ENCODE assay signal across 18 mouse cellular contexts in the genomic region with DNA sequence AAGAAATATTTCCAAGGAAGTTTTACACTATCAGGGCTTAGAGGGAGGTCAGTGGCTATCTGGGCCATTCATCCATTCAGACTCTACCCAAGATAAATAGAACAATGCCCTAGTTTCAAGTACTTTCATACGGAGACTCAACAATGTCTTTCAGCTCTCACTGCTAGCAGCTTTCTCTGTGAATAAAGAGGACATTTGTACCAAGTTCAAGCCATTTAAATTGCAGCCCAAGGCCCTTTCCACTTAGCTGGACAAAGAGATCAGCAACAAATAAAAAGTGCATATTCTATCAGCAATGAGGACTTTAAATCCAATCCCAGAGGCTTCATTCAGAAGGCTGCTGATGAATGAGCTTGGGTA.
DNase-seq lines count a peak whose midpoint lies in the region; ATAC-seq lines count a peak whose summit lies in the region.
"Had no signal": no experiment of that assay in that cellular context is flagged by ENCODE, and none has a peak within 500 bp of the region (broad histone marks: within the 10 kb centered on the region; RNA-seq: fewer than 3 reads in every experiment).

No protein-coding gene starts in this region.

- H3K4me2 ChIP-seq in forebrain, embryonic 12.5 days = 0 out of 2 replicates have a peak overlapping the region, but pooled peaks have one; percentile 6
- no peak overlapping the region for H3K4me2 ChIP-seq in forebrain, embryonic 16.5 days (ENCODE audit: low read length)
- no peak overlapping the region for H3K4me2 ChIP-seq in midbrain, embryonic 16.5 days (ENCODE audit: low read length)
- no peak overlapping the region for H3K4me2 ChIP-seq in neural tube, embryonic 11.5 days (ENCODE audit: low read depth)
- H3K4me2 ChIP-seq: heart, embryonic 12.5 days; hindbrain, embryonic 12.5 days; intestine, embryonic 15.5 days had no signal

- ATAC-seq in forebrain, embryonic 12.5 days (ENCODE audit: low FRiP score) = peak; percentile 48; the same call in 1 of the 2 replicates
- no peak for ATAC-seq in forebrain, embryonic 16.5 days
- no peak for ATAC-seq in midbrain, embryonic 16.5 days
- 0 out of 2 replicates have a peak, but pooled peaks have one; percentile 15 for ATAC-seq in neural tube, embryonic 11.5 days (ENCODE audit: insufficient read depth, low FRiP score, low TSS enrichment)
- ATAC-seq: intestine, embryonic 15.5 days had no signal

- H3K9me3 ChIP-seq in forebrain, embryonic 12.5 days = no peaks in the 10 kb centered on the region
- H3K9me3 ChIP-seq in forebrain, embryonic 16.5 days (ENCODE audit: control insufficient read depth, low read length) = no peaks in the 10 kb centered on the region
- H3K9me3 ChIP-seq in midbrain, embryonic 10.5 days (replicated peaks) = no peaks in the 10 kb centered on the region
- H3K9me3 ChIP-seq in midbrain, embryonic 16.5 days (replicated peaks; ENCODE audit: control insufficient read depth, low read length, poor library complexity, severe bottlenecking) = no peaks in the 10 kb centered on the region
- no peaks in the 10 kb centered on the region for H3K9me3 ChIP-seq in neural tube, embryonic 11.5 days (ENCODE audit: control insufficient read depth, low read length)
- H3K9me3 ChIP-seq: embryonic facial prominence, embryonic 10.5 days; heart, embryonic 12.5 days; hindbrain, embryonic 12.5 days; intestine, embryonic 15.5 days had no signal

- no peak overlapping the region for H3K4me3 ChIP-seq in forebrain, embryonic 12.5 days (replicated peaks)
- H3K4me3 ChIP-seq in forebrain, embryonic 16.5 days (replicated peaks; ENCODE audit: low read length) = no peak overlapping the region
- peak overlapping the region; percentile 11; the same call in 1 of the 2 replicates for H3K4me3 ChIP-seq in midbrain, embryonic 10.5 days
- no peak overlapping the region for H3K4me3 ChIP-seq in midbrain, embryonic 16.5 days (ENCODE audit: low read depth, low read length)
- no peak overlapping the region for H3K4me3 ChIP-seq in neural tube, embryonic 11.5 days (ENCODE audit: low read depth, low read length)
- H3K4me3 ChIP-seq: embryonic facial prominence, embryonic 10.5 days; heart, embryonic 12.5 days; hindbrain, embryonic 12.5 days; intestine, embryonic 15.5 days had no signal

- no peak for DNase-seq in midbrain, embryonic 10.5 days (ENCODE audit: low spot score)
- no peak for DNase-seq in neural tube, embryonic 11.5 days (ENCODE audit: low spot score)
- no peak for DNase-seq in neural tube, embryonic 10.5 days (ENCODE audit: extremely low spot score, low spot score)
- DNase-seq in retina, postnatal 1 day = peak; percentile 51
- DNase-seq in urinary bladder, postnatal 14 days (ENCODE audit: low spot score) = no peak
- DNase-seq: adrenal gland, adult 2 months; adrenal gland, postnatal 25 days; cerebellum, adult 11 months; cerebellum, adult 9-10 months; cerebellum, postnatal 25 days; gastrocnemius, postnatal 25 days had no signal

- no peak overlapping the region for H3K9ac ChIP-seq in forebrain, embryonic 12.5 days
- H3K9ac ChIP-seq in forebrain, embryonic 16.5 days (replicated peaks; ENCODE audit: low read depth, low read length) = no peak overlapping the region
- no peak overlapping the region for H3K9ac ChIP-seq in midbrain, embryonic 16.5 days (ENCODE audit: low read depth, low read length)
- no peak overlapping the region for H3K9ac ChIP-seq in neural tube, embryonic 11.5 days (ENCODE audit: low read length)
- H3K9ac ChIP-seq: heart, embryonic 12.5 days; hindbrain, embryonic 12.5 days; intestine, embryonic 15.5 days had no signal

- H3K27me3 ChIP-seq in forebrain, embryonic 12.5 days = peaks cover 13% of the 10 kb centered on the region
- H3K27me3 ChIP-seq in forebrain, embryonic 16.5 days (replicated peaks; ENCODE audit: control insufficient read depth, insufficient read depth, low read length) = no peaks in the 10 kb centered on the region
- H3K27me3 ChIP-seq in midbrain, embryonic 10.5 days (ENCODE audit: low read depth, poor library complexity, severe bottlenecking) = peaks cover 59% of the 10 kb centered on the region
- H3K27me3 ChIP-seq in midbrain, embryonic 16.5 days (ENCODE audit: control insufficient read depth, insufficient read depth, low read depth, low read length) = no peaks in the 10 kb centered on the region
- H3K27me3 ChIP-seq in neural tube, embryonic 11.5 days (ENCODE audit: control insufficient read depth, insufficient read depth, low read length) = no peaks in the 10 kb centered on the region
- H3K27me3 ChIP-seq: heart, embryonic 12.5 days; hindbrain, embryonic 12.5 days; intestine, embryonic 15.5 days had no signal

- no peaks in the 10 kb centered on the region for H3K36me3 ChIP-seq in forebrain, embryonic 12.5 days (replicated peaks)
- H3K36me3 ChIP-seq in forebrain, embryonic 16.5 days (ENCODE audit: control insufficient read depth, insufficient read depth) = no peaks in the 10 kb centered on the region
- H3K36me3 ChIP-seq in midbrain, embryonic 10.5 days = no peaks in the 10 kb centered on the region
- no peaks in the 10 kb centered on the region for H3K36me3 ChIP-seq in midbrain, embryonic 16.5 days (ENCODE audit: control insufficient read depth, insufficient read depth, low read length)
- H3K36me3 ChIP-seq in neural tube, embryonic 11.5 days (ENCODE audit: control insufficient read depth, insufficient read depth, low read length) = no peaks in the 10 kb centered on the region
- H3K36me3 ChIP-seq: embryonic facial prominence, embryonic 10.5 days; heart, embryonic 12.5 days; hindbrain, embryonic 12.5 days; intestine, embryonic 15.5 days had no signal

- no peak overlapping the region for H3K27ac ChIP-seq in forebrain, embryonic 12.5 days
- H3K27ac ChIP-seq in forebrain, embryonic 16.5 days (ENCODE audit: low read length) = no peak overlapping the region
- H3K27ac ChIP-seq in midbrain, embryonic 10.5 days (replicated peaks) = peak overlapping the region; percentile 42; the same call in 1 of the 2 replicates
- no peak overlapping the region for H3K27ac ChIP-seq in midbrain, embryonic 16.5 days (ENCODE audit: low read length)
- no peak overlapping the region for H3K27ac ChIP-seq in neural tube, embryonic 11.5 days (ENCODE audit: low read depth, low read length)
- H3K27ac ChIP-seq: embryonic facial prominence, embryonic 10.5 days; hindbrain, embryonic 12.5 days; intestine, embryonic 15.5 days had no signal

- 7% methylated on average over 1 of the region's 1 CpGs for WGBS in forebrain, embryonic 12.5 days
- 3% methylated on average over 1 of the region's 1 CpGs for WGBS in forebrain, embryonic 16.5 days
- 15% methylated on average over 1 of the region's 1 CpGs for WGBS in midbrain, embryonic 10.5 days
- 17% methylated on average over 1 of the region's 1 CpGs for WGBS in midbrain, embryonic 16.5 days
- WGBS in neural tube, embryonic 11.5 days = 19% methylated on average over 1 of the region's 1 CpGs

- peaks cover 19% of the 10 kb centered on the region for H3K4me1 ChIP-seq in forebrain, embryonic 12.5 days
- H3K4me1 ChIP-seq in forebrain, embryonic 16.5 days (replicated peaks; ENCODE audit: control insufficient read depth, insufficient read depth, low read length) = no peaks in the 10 kb centered on the region
- peaks cover 34% of the 10 kb centered on the region for H3K4me1 ChIP-seq in midbrain, embryonic 10.5 days
- peaks cover 6% of the 10 kb centered on the region; the same call in 1 of the 2 replicates for H3K4me1 ChIP-seq in midbrain, embryonic 16.5 days (ENCODE audit: control insufficient read depth, insufficient read depth, low read length)
- peaks cover 3% of the 10 kb centered on the region; the same call in 1 of the 2 replicates for H3K4me1 ChIP-seq in neural tube, embryonic 11.5 days (ENCODE audit: control insufficient read depth, insufficient read depth, low read length)
- H3K4me1 ChIP-seq: intestine, embryonic 15.5 days had no signal

Comparison
In these comparisons a context has a peak if more than half of its experiments do, and no peak if none do; other contexts are left out.
1. ATAC-seq: peak in forebrain, embryonic 12.5 days (single experiment) and neural tube, embryonic 11.5 days (single experiment); none in forebrain, embryonic 16.5 days (single experiment) and midbrain, embryonic 16.5 days (single experiment).